In the genomic region with DNA sequence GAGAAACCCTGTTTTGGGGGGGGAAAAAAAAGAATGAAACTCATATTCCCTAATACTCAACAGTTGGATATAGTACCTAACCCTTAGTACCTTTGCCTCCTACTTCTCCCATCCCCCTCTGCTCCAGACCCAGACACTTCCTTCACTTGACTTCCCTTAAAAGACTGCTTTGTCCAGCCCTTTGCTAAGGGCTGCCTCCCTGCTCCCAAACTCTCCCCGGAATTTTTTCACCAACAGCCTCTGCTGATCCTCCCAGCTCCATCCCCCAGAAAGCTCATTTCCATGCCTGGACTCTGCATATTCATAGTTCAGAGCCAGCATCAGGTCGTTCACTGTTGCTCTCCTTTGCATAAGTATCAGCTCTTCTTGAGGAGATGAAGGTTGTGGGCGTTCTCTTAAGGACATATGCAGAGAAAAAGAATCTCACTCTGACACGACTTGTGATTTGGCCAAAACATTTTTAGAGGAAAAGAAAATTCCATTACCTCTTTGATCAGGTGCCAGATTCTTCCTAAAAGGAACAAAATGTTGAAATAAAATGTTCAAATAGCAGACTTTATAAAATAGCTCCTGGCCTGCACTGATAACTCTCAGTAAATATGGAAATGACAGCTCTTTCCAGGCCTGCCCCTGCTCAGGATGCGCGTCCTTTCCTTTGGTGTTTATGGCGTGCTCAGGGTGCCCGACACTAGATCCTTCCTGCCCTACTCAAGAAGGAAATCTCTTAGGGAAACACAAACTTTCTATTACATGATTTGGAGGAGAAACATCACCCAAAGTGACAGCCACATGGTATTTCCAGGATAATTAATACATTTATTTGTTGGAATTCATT, we compare ENCODE assay signal across 11 mouse cellular contexts.
DNase-seq lines count a peak whose midpoint lies in the region; ATAC-seq and TF ChIP-seq lines count a peak whose summit lies in the region.
"Had no signal": no experiment of that assay in that cellular context is flagged by ENCODE, and none has a peak within 500 bp of the region (broad histone marks: within the 10 kb centered on the region; RNA-seq: fewer than 3 reads in every experiment).

No protein-coding gene starts in this region.

- no peaks in the 10 kb centered on the region for H3K27me3 ChIP-seq in liver, postnatal 0 days (ENCODE audit: insufficient read depth, low read length)
- no peaks in the 10 kb centered on the region for H3K27me3 ChIP-seq in liver, embryonic 12.5 days (replicated peaks)
- H3K27me3 ChIP-seq in kidney, embryonic 16.5 days (ENCODE audit: insufficient read depth, low read length) = no peaks in the 10 kb centered on the region
- H3K27me3 ChIP-seq: intestine, embryonic 15.5 days; Patski had no signal

- DNase-seq in heart, adult 11 months = peak; percentile 93
- no peak for DNase-seq in heart, postnatal 14 days
- DNase-seq in liver, postnatal 0 days = no peak
- DNase-seq in lung, postnatal 36 days = peak; percentile 51
- no peak for DNase-seq in thymus, postnatal 0 days (ENCODE audit: low spot score)
- no peak for DNase-seq in cerebellum, adult 11 months

- H3K4me3 ChIP-seq in liver, postnatal 0 days (ENCODE audit: low read depth, low read length) = no peak overlapping the region
- no peak overlapping the region for H3K4me3 ChIP-seq in liver, embryonic 12.5 days
- H3K4me3 ChIP-seq in kidney, embryonic 16.5 days (ENCODE audit: low read length) = no peak overlapping the region
- H3K4me3 ChIP-seq: intestine, embryonic 15.5 days had no signal

- no peaks in the 10 kb centered on the region for H3K9me3 ChIP-seq in liver, postnatal 0 days (ENCODE audit: low read length)
- H3K9me3 ChIP-seq in liver, embryonic 12.5 days (replicated peaks) = no peaks in the 10 kb centered on the region
- H3K9me3 ChIP-seq in kidney, embryonic 16.5 days (ENCODE audit: low read length) = no peaks in the 10 kb centered on the region
- H3K9me3 ChIP-seq: intestine, embryonic 15.5 days had no signal

- H3K27ac ChIP-seq in liver, postnatal 0 days (ENCODE audit: low read depth) = peak overlapping the region; percentile 39; the same call in 1 of the 2 replicates
- H3K27ac ChIP-seq in liver, embryonic 12.5 days = no peak overlapping the region
- H3K27ac ChIP-seq in kidney, embryonic 16.5 days (ENCODE audit: low read length) = 0 out of 2 replicates have a peak overlapping the region, but pooled peaks have one; percentile 54
- H3K27ac ChIP-seq: intestine, embryonic 15.5 days had no signal

- no peak for TF ChIP-seq CTCF in liver, postnatal 0 days (IDR thresholded peaks at IDR 0.05; ENCODE audit: low read depth)

- H3K4me1 ChIP-seq in liver, postnatal 0 days (ENCODE audit: insufficient read depth) = peaks cover 10% of the 10 kb centered on the region; the same call in 1 of the 2 replicates
- H3K4me1 ChIP-seq in liver, embryonic 12.5 days = peaks cover 46% of the 10 kb centered on the region
- peaks cover 16% of the 10 kb centered on the region for H3K4me1 ChIP-seq in kidney, embryonic 16.5 days (ENCODE audit: insufficient read depth, low read length)
- H3K4me1 ChIP-seq: intestine, embryonic 15.5 days had no signal

- no peak for TF ChIP-seq EP300 in liver, postnatal 0 days (IDR thresholded peaks at IDR 0.05; ENCODE audit: low read depth)

- H3K36me3 ChIP-seq in liver, postnatal 0 days (replicated peaks; ENCODE audit: insufficient read depth, low read length) = no peaks in the 10 kb centered on the region
- no peaks in the 10 kb centered on the region for H3K36me3 ChIP-seq in liver, embryonic 12.5 days
- no peaks in the 10 kb centered on the region for H3K36me3 ChIP-seq in kidney, embryonic 16.5 days (ENCODE audit: insufficient read depth, low read length)
- H3K36me3 ChIP-seq: intestine, embryonic 15.5 days had no signal

- intact Hi-C loops in heart, postnatal 14 days (cut with DNase I) = no loop called here

- H3K4me2 ChIP-seq in liver, postnatal 0 days (ENCODE audit: low read depth, low read length) = no peak overlapping the region
- no peak overlapping the region for H3K4me2 ChIP-seq in liver, embryonic 12.5 days
- H3K4me2 ChIP-seq in kidney, embryonic 16.5 days (replicated peaks; ENCODE audit: low read depth, low read length) = no peak overlapping the region
- H3K4me2 ChIP-seq: intestine, embryonic 15.5 days had no signal

- H3K9ac ChIP-seq in liver, postnatal 0 days (replicated peaks) = no peak overlapping the region
- no peak overlapping the region for H3K9ac ChIP-seq in liver, embryonic 12.5 days
- H3K9ac ChIP-seq in kidney, embryonic 16.5 days (replicated peaks; ENCODE audit: low read length) = no peak overlapping the region
- H3K9ac ChIP-seq: intestine, embryonic 15.5 days had no signal

- no peak for ATAC-seq in liver, postnatal 0 days
- ATAC-seq in liver, embryonic 12.5 days = no peak
- no peak for ATAC-seq in kidney, embryonic 16.5 days (ENCODE audit: low FRiP score, low TSS enrichment)
- ATAC-seq: forebrain, embryonic 14.5 days; intestine, embryonic 15.5 days; Patski had no signal

- 63% methylated on average over 8 of the region's 8 CpGs for WGBS in liver, postnatal 0 days (ENCODE audit: insufficient replicate concordance)
- WGBS in liver, embryonic 12.5 days (ENCODE audit: insufficient replicate concordance) = 58% methylated on average over 8 of the region's 8 CpGs
- 43% methylated on average over 8 of the region's 8 CpGs for WGBS in kidney, embryonic 16.5 days

Comparison
In these comparisons a context has a peak if more than half of its experiments do, and no peak if none do; other contexts are left out.
1. DNase-seq: peak in heart, adult 11 months (single experiment) and lung, postnatal 36 days (single experiment); none in heart, postnatal 14 days (0 of 2), liver, postnatal 0 days (single experiment), thymus, postnatal 0 days (single experiment) and cerebellum, adult 11 months (single experiment).